Mouse (Mus musculus) heart, embryonic 12.5 days (tissue): Measurements from ENCODE around the gene F11r. TPM values are rescaled to one million over a fixed set of nuclear protein-coding genes. Genes with fewer than 3 reads are reported as not detected.

Source experiments
- polyA plus RNA-seq: library from polyadenylated mRNA; unstranded; fragments of >200 nt; fragmentation: Nextera tagmentation; extraction: Ambion mirVana; gene quantifications from 2 replicates; pipeline ENCODE4 v1.2.1, GENCODE M21; 2016

Gene F11r
- polyA plus RNA-seq, 1 experiment from 2014 or later = 70.7 TPM

Other genes starting within 250 kb of the F11r start
- 32.7 and 33.4 TPM in 2 replicates for gene Pcp4l1, start 241.3 kb upstream of the F11r start, polyA plus RNA-seq
- 0.19 and 0.22 TPM in 2 replicates for gene Nr1i3, start 223.6 kb upstream of the F11r start, polyA plus RNA-seq
- 41.8 and 43.3 TPM in 2 replicates for gene Tomm40l, start 215.0 kb upstream of the F11r start, polyA plus RNA-seq
- 10.7 and 46.5 TPM in 2 replicates for gene Apoa2, start 212.5 kb upstream of the F11r start, polyA plus RNA-seq
- 15.3 and 16.4 TPM in 2 replicates for gene Fcer1g, start 203.2 kb upstream of the F11r start, polyA plus RNA-seq
- 2.2 and 3.1 TPM in 2 replicates for gene Adamts4, start 187.1 kb upstream of the F11r start, polyA plus RNA-seq
- 443 and 471 TPM in 2 replicates for gene Ndufs2, start 186.1 kb upstream of the F11r start, polyA plus RNA-seq
- gene B4galt3, start 167.2 kb upstream of the F11r start, polyA plus RNA-seq = 49.5 and 56.1 TPM in 2 replicates
- gene Ppox, start 156.3 kb upstream of the F11r start, polyA plus RNA-seq = 51.7 and 55.4 TPM in 2 replicates
- 55.1 and 55.7 TPM in 2 replicates for gene Usp21, start 149.5 kb upstream of the F11r start, polyA plus RNA-seq
- 84.1 and 86.2 TPM in 2 replicates for gene Ufc1, start 142.5 kb upstream of the F11r start, polyA plus RNA-seq
- 38.6 and 43.3 TPM in 2 replicates for gene Dedd, start 108.4 kb upstream of the F11r start, polyA plus RNA-seq
- 31.9 and 33.9 TPM in 2 replicates for gene Nit1, start 91.9 kb upstream of the F11r start, polyA plus RNA-seq
- 96.8 and 111 TPM in 2 replicates for gene Pfdn2, start 91.9 kb upstream of the F11r start, polyA plus RNA-seq
- gene Klhdc9, start 76.7 kb upstream of the F11r start, polyA plus RNA-seq = 0.46 and 0.74 TPM in 2 replicates
- 0.17 and 0.52 TPM in 2 replicates for gene Nectin4, start 67.4 kb upstream of the F11r start, polyA plus RNA-seq
- 0.30 and 0.68 TPM in 2 replicates for gene Arhgap30, start 48.6 kb upstream of the F11r start, polyA plus RNA-seq
- gene Usf1, start 26.2 kb upstream of the F11r start, polyA plus RNA-seq = 62.7 and 65.1 TPM in 2 replicates
- 1.9 and 3.6 TPM in 2 replicates for gene Tstd1, start 18.7 kb upstream of the F11r start, polyA plus RNA-seq
- gene Alyref2, start 65.9 kb downstream of the F11r start, polyA plus RNA-seq = 12.4 and 13.3 TPM in 2 replicates
- not detected in 2 replicates for gene Itln1, start 97.8 kb downstream of the F11r start, polyA plus RNA-seq
- not detected in 2 replicates for gene Cd244a, start 121.7 kb downstream of the F11r start, polyA plus RNA-seq
- gene Ly9, start 169.9 kb downstream of the F11r start, polyA plus RNA-seq = 0.10 TPM in 1 of 2 replicates, not detected in the other
- gene Slamf7, start 215.5 kb downstream of the F11r start, polyA plus RNA-seq = not detected in 2 replicates
- 0.69 and 0.86 TPM in 2 replicates for gene Cd48, start 244.5 kb downstream of the F11r start, polyA plus RNA-seq